Mouse (Mus musculus) CD8-positive naive resting alpha-beta T cell, adult 2 months (primary cell): Measurements from ENCODE around the gene Mmp13.
"Not testable (repeated sequence)": the region's sequence is repeated elsewhere in the genome, so short reads cannot be mapped to it uniquely, and the experiment has no call there.

Experiments used
- DNase-seq, 2 experiments: peaks; one replicate each; pipeline ENCODE4 v3.0.0; 2022; ENCODE audit warnings: low read depth in 2 of 2, low spot score in 2 of 2

The Mmp13 gene

DNA sequence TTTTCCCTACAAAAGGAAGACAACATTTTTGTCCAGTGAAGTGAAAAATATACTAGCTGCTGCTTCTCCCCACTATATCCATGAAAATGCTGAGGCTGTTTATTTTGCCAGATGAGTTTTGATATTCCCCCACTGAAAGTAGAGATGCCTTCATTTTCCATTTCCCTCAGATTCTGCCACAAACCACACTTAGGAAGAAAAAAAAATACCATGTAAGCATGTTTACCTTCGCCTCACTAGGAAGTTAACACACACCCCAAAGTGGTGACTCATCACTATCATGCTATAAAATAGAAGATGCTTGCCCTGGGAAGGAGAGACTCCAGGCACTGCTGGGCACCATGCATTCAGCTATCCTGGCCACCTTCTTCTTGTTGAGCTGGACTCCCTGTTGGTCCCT is at the start of gene Mmp13:
Mmp13 (plus strand) TSS at position 301 of the 400 bp plus-strand sequence.
- no peak for DNase-seq

DNA sequence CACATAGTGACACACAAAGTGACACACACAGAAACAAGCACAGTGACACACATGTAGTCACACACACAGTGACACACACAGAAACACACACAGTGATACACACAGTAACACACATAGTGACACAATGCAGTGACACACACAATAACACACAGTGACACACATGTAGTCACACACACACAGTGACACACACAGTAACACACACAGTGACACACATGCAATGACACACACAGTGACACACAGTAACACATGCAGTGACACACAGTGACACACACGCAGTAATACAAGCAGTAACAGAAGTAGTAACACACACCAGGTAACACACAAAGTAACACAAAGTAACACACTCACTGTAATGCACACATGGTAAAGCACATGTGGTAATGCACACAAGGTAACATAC is 33.7 kb upstream of the Mmp13 start:
- no peak for DNase-seq

DNA sequence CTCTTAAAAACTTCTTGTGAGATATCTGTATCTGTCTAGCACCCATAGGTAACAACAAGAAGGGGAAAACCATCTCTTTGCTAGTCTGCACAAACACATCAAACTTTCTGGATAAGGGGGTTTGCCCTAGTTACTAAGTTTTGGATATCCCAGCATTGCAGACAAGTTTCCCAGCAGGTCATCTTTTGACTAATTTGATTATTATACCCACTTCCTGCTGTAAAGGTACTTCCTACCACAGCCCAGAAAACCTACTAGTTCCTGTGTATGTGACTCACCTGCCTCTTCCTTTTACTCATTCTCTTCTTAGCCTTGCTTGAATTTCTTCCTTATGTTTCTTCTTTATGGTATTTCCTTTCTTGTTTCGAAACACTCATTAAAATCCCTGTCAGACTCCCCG is 32.3 kb upstream of the Mmp13 start:
- no peak for DNase-seq

DNA sequence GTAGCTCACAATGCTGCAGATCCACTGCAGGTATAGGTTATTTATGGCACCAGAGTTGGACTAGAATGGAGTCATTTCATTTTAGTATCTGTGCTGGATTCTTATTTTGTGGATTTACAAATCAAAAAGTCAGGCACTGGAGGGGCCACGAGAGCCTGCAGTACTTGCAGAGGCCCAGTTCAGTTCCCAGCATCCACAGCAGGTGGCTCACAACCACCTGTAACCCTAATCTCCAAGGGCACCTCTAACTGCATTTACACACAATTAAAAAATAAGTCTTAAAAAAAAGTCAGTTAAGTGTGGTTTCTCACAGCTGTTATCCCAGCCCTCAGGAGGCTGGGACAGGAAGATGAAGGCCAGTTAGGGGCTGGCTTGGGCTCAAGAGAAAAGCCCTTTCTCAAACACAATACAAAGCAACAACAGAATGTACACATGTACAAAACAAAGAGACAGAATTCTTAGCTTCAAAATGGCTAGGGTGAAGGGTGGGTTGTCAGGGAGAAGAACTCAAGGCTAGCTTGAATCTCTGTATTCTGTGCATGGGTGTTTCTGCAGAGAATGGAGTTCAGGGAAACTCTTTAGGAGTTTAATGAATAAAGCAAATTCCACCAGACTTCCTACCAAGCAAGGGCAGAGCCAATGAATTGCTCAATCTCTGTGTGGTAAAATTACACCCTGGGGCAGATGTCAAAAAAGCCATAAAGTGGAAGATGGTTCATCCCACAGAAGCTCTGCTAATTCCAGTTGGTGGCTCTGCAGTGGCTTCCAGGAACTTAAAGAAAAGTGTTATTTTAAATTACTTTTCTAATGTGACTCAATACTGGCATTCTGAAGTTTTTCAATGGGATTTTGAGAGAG is 19.3 kb upstream of the Mmp13 start:
- no peak for DNase-seq

DNA sequence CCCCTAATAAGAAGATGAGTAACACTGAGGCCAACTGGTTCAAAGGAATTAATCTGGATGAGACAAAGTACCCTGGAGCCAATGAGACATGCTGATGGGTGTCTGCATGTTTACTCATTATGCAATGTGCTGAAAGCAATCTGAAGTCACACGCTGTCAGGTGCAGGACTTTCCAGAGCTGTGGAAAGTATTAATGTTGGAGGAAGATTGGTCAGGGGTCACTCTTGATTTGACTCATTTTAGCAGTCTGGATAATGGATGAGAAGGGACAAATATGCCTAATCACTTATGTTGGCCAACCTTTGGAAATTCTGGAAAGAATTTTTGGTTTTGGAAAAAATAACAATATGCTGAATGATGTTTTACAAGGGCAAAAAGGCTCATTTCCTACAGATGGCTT is 10.6 kb upstream of the Mmp13 start:
- no peak for DNase-seq

DNA sequence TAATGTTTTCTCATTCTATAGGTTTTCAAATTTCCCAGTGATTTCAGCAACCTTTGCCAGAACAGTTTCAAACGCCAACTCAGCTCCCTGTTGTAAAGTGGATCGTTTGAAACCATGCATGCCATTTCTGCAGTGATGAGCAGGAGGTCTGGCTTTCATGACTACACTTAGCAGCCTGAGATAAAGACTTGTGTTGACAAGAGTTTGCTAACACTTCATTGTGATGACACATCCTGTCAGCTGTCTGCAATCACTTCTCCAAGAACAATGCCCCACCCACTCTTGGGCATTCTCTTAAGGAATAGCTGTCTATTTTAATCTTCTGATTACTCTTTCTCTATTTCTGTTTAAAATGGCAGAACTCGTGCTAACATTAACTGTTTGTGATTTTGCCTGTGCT is 2.2 kb upstream of the Mmp13 start:
- DNase-seq, result no peak

DNA sequence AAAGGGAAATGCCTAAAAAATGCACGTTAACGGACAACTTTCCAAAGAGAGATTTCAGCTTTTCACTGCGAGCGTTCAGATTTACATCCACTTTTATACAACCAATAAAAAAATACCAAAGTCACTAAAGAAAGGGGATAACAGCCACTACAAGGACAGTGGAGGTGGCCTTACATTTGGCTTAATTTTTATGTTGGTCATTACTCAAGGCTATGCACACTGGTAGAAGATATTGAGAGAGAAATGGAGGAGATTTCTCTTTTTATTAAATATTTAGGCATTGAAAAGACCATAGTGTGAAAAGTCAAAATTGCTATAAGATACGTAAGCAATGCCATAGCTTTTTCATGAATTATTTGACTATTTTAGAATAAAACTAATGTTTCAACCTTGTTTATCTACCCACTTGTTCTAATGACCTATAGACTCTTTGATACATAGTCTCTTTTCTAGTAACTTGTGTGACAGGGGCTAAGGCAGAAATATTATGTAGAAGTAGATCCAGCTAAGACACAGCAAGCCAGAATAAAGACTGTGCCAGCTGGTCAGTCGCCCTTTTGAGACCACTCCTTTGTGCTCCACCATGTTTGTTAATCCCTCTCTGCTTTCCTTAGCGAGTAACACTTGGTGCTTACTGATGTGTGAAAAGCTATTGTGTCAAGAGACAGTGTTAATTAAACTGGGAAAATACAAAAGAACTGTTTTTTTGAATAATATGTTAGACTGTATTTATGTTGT is 10.4 kb downstream of the Mmp13 start:
- DNase-seq, result no peak

DNA sequence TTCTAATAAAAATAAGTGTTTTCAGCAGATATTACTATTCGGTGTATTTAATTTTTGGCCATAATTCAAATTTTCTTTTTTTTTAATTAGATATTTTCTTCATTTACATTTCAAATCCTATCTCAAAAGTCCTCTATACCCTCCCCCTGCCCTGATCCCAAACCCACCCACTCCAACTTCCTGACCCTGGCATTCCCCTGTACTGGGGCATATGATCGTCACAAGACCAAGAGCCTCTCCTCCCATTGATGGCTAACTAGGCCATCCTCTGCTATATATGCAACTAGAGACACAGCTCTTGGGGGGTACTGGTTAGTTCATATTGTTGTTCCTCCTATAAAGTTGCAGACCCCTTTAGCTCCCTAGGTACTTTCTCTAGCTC is 11.0 kb downstream of the Mmp13 start:
- DNase-seq, result not testable (repeated sequence)

DNA sequence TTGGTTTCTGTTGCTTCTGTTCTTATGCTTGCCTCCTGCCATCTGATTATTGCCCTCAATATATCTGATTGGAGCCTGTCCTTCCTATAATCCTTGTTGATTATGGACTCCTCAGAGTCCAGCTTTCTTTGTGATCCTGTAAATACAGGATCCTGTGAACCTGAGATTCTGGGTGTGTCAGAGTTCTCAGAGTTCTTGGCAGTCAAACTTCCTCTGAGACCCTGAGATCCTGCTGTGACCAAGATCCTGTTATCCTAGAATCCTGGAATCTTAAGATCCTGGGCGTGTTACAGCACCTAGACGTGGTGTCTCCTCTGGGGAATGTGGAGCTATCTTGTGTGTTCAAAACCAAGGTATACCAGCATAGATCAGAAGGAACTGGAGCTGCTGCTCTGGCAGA is 17.2 kb downstream of the Mmp13 start:
- DNase-seq, result no peak

DNA sequence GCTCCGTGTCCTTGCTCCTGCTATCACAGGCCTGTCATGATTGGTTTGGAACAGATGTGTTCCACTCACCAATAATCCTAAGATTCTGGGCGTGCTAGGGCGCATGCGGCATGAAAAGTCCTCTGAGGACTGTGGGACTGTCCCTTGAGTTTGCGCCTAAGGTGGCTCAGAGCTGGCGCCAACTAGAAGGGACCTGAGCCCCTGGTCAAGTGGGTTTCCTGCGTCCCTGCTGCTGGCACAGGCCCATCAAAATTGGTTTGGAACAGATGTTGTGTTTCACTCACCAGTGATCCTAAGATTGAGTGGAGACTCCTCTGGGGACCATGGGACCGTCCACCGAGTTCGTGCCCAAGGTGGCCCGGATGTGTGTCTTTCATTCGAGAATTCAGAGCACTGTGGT is 17.6 kb downstream of the Mmp13 start:
- no peak for DNase-seq

DNA sequence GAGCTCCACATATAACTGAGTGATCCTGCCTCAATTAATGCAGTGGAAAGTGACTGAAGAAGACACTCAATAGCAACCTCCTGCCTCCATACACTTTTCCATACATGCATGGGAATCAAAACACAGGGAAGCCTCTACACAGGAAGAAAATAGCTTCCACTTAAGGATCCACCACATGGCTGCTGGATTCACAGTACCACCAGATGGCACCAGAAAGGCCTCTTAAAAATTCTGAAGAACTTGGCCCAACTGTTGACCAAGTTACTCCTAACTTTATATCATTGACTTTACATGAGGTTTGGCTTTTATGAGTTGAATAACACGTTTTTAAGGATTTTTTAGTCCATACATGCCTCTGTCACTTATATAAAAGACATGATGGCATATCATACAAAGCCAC is 19.8 kb downstream of the Mmp13 start:
- DNase-seq, result no peak

DNA sequence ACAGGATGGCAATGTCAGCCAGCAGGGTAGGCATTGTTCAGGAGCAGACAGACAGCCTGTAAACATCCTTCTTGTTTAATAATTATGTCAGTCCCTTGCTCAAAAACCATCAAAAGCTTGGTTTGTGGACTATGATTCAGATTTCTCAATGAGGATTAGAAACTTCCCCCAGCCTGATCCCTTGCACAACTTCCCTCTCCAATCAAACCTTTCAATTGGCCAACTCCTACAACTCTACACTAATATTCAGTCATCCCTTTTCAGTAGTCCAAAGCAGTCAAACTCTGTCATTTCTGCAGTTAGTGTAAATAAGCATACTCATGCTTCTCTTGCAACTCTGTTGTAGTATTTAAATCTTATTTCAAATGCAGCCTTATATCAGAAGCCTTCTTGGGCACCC is 59.5 kb downstream of the Mmp13 start:
- DNase-seq, result no peak
